9 mouse cellular contexts compared by ENCODE assay signal in genomic region chr5:111098516-111099274, GRCm38 (mm10).
A peak's percentile ranks its signal among the peaks of the same experiment; 100 is the strongest.
DNase-seq lines count a peak whose midpoint lies in the region; ATAC-seq lines count a peak whose summit lies in the region.
"Had no signal": no experiment of that assay in that cellular context is flagged by ENCODE, and none has a peak within 500 bp of the region (broad histone marks: within the 10 kb centered on the region; RNA-seq: fewer than 3 reads in every experiment).

No protein-coding gene starts in this region.

- H3K4me2 ChIP-seq in embryonic facial prominence, embryonic 12.5 days (replicated peaks), result no peak overlapping the region
- no peak overlapping the region for H3K4me2 ChIP-seq in hindbrain, embryonic 12.5 days (replicated peaks)
- H3K4me2 ChIP-seq in neural tube, embryonic 14.5 days (ENCODE audit: low read depth, low read length), result no peak overlapping the region
- H3K4me2 ChIP-seq: embryonic facial prominence, embryonic 13.5 days had no signal

- H3K27me3 ChIP-seq in embryonic facial prominence, embryonic 12.5 days, result no peaks in the 10 kb centered on the region
- no peaks in the 10 kb centered on the region for H3K27me3 ChIP-seq in hindbrain, embryonic 12.5 days
- no peaks in the 10 kb centered on the region for H3K27me3 ChIP-seq in neural tube, embryonic 14.5 days (ENCODE audit: control insufficient read depth, insufficient read depth, low read length)
- H3K27me3 ChIP-seq: embryonic facial prominence, embryonic 13.5 days had no signal

- no peak for ATAC-seq in embryonic facial prominence, embryonic 12.5 days (ENCODE audit: insufficient number of reproducible peaks, insufficient read depth, low FRiP score, low TSS enrichment)
- 0 out of 2 replicates have a peak, but pooled peaks have one; percentile 45 for ATAC-seq in hindbrain, embryonic 12.5 days (ENCODE audit: low FRiP score)
- peak; percentile 60; the same call in 1 of the 2 replicates for ATAC-seq in neural tube, embryonic 14.5 days (ENCODE audit: low read depth)
- no peak for ATAC-seq in megakaryocyte-erythroid progenitor cell, adult 5-6 weeks (replicated peaks; ENCODE audit: low FRiP score, low TSS enrichment, poor library complexity, severe bottlenecking)

- H3K9me3 ChIP-seq in embryonic facial prominence, embryonic 12.5 days, result no peaks in the 10 kb centered on the region
- no peaks in the 10 kb centered on the region for H3K9me3 ChIP-seq in hindbrain, embryonic 12.5 days (replicated peaks)
- H3K9me3 ChIP-seq in neural tube, embryonic 14.5 days (ENCODE audit: control insufficient read depth, low read length), result no peaks in the 10 kb centered on the region
- H3K9me3 ChIP-seq: embryonic facial prominence, embryonic 13.5 days had no signal

- H3K9ac ChIP-seq in embryonic facial prominence, embryonic 12.5 days, result 0 out of 2 replicates have a peak overlapping the region, but pooled peaks have one; percentile 4
- H3K9ac ChIP-seq in hindbrain, embryonic 12.5 days, result no peak overlapping the region
- no peak overlapping the region for H3K9ac ChIP-seq in neural tube, embryonic 14.5 days (replicated peaks; ENCODE audit: low read depth, low read length)
- H3K9ac ChIP-seq: embryonic facial prominence, embryonic 13.5 days had no signal

- peaks cover 33% of the 10 kb centered on the region for H3K36me3 ChIP-seq in embryonic facial prominence, embryonic 12.5 days
- H3K36me3 ChIP-seq in hindbrain, embryonic 12.5 days, result peaks cover 28% of the 10 kb centered on the region
- H3K36me3 ChIP-seq in neural tube, embryonic 14.5 days (ENCODE audit: control insufficient read depth, insufficient read depth, low read length), result peaks cover 4% of the 10 kb centered on the region; the same call in 1 of the 2 replicates

- peak; percentile 53 to 68 for DNase-seq in kidney, postnatal 36 days
- no peak for DNase-seq in thymus, adult 18-20 months
- no peak for DNase-seq in gastrocnemius, postnatal 25 days

- H3K27ac ChIP-seq in embryonic facial prominence, embryonic 12.5 days, result 0 out of 2 replicates have a peak overlapping the region, but pooled peaks have one; percentile 42
- peak overlapping the region; percentile 76 for H3K27ac ChIP-seq in hindbrain, embryonic 12.5 days
- peak overlapping the region; percentile 63 for H3K27ac ChIP-seq in neural tube, embryonic 14.5 days (ENCODE audit: low read depth, low read length)
- H3K27ac ChIP-seq: macrophage had no signal

- peaks cover 32% of the 10 kb centered on the region for H3K4me1 ChIP-seq in embryonic facial prominence, embryonic 12.5 days
- H3K4me1 ChIP-seq in hindbrain, embryonic 12.5 days, result peaks cover 45% of the 10 kb centered on the region
- H3K4me1 ChIP-seq in neural tube, embryonic 14.5 days (ENCODE audit: control insufficient read depth, insufficient read depth, low read length), result peaks cover 22% of the 10 kb centered on the region

- WGBS in embryonic facial prominence, embryonic 12.5 days, result 35% methylated on average over 7 of the region's 7 CpGs
- WGBS in hindbrain, embryonic 12.5 days, result 18% methylated on average over 7 of the region's 7 CpGs
- WGBS in neural tube, embryonic 14.5 days, result 20% methylated on average over 7 of the region's 7 CpGs

- H3K4me3 ChIP-seq in embryonic facial prominence, embryonic 12.5 days, result no peak overlapping the region
- no peak overlapping the region for H3K4me3 ChIP-seq in hindbrain, embryonic 12.5 days
- no peak overlapping the region for H3K4me3 ChIP-seq in neural tube, embryonic 14.5 days (ENCODE audit: low read depth, low read length)
- H3K4me3 ChIP-seq: embryonic facial prominence, embryonic 13.5 days had no signal

Comparison
In these comparisons a context has a peak if more than half of its experiments do, and no peak if none do; other contexts are left out.
1. ATAC-seq: peak in hindbrain, embryonic 12.5 days (single experiment) and neural tube, embryonic 14.5 days (single experiment); none in embryonic facial prominence, embryonic 12.5 days (single experiment) and megakaryocyte-erythroid progenitor cell, adult 5-6 weeks (single experiment).
2. DNase-seq: peak in kidney, postnatal 36 days (2 of 2); none in thymus, adult 18-20 months (0 of 2) and gastrocnemius, postnatal 25 days (single experiment).
3. Peak in every context shown above with its lines, with median percentiles within 50 percentile points of each other: H3K27ac ChIP-seq.